In the genomic region with DNA sequence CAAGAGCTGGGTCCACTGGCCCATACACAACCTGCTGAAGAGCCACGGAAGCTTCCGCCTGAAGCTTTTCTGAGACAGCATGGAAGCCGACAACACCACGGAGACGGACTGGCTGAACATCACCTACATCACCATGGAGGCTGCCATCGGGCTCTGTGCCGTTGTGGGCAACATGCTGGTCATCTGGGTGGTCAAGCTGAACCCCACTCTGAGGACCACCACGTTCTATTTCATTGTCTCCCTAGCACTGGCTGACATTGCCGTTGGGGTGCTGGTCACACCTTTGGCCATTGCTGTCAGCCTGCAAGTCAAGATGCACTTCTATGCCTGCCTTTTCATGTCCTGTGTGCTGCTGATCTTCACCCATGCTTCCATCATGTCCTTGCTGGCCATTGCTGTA, we compare ENCODE assay signal across 1 mouse cellular context.
TF ChIP-seq lines count a peak whose summit lies in the region.

No protein-coding gene starts in this region.

TF ChIP-seq in MEL, 35 proteins besides CTCF, POLR2A, EP300 and RAD21:
- TF ChIP-seq SMC3 (IDR thresholded peaks at IDR 0.05; ENCODE audit: low read depth, low read length) (no peak), GATA1 (IDR thresholded peaks at IDR 0.05; ENCODE audit: low read depth, low read length) (no peak), TCF12 (IDR thresholded peaks at IDR 0.05; ENCODE audit: low read depth, low read length) (no peak), MEF2A (IDR thresholded peaks at IDR 0.05; ENCODE audit: extremely low read depth, insufficient replicate concordance, low read depth, low read length, poor library complexity, severe bottlenecking) (no peak), BHLHE40 (IDR thresholded peaks at IDR 0.05; ENCODE audit: borderline replicate concordance, low read depth, low read length) (no peak), POLR2AphosphoS5 (IDR thresholded peaks at IDR 0.05; ENCODE audit: borderline replicate concordance, low read depth, low read length) (no peak), CHD1 (IDR thresholded peaks at IDR 0.05; ENCODE audit: low read depth, low read length) (no peak)
